Mouse (Mus musculus): ENCODE results near the gene Heg1.

- no peak for TF ChIP-seq CTCF (conservative IDR thresholded peaks at IDR 0.05; ENCODE audit: insufficient read depth, insufficient read length, low read depth, low read length)
- TF ChIP-seq POLR2A (IDR thresholded peaks at IDR 0.05; ENCODE audit: low read depth, low read length): no peak
Measured at GRCm38 (mm10) chr16:33693553-33693952, 9.4 kb downstream of the Heg1 start.
